8 mouse cellular contexts compared by ENCODE assay signal in the genomic region with DNA sequence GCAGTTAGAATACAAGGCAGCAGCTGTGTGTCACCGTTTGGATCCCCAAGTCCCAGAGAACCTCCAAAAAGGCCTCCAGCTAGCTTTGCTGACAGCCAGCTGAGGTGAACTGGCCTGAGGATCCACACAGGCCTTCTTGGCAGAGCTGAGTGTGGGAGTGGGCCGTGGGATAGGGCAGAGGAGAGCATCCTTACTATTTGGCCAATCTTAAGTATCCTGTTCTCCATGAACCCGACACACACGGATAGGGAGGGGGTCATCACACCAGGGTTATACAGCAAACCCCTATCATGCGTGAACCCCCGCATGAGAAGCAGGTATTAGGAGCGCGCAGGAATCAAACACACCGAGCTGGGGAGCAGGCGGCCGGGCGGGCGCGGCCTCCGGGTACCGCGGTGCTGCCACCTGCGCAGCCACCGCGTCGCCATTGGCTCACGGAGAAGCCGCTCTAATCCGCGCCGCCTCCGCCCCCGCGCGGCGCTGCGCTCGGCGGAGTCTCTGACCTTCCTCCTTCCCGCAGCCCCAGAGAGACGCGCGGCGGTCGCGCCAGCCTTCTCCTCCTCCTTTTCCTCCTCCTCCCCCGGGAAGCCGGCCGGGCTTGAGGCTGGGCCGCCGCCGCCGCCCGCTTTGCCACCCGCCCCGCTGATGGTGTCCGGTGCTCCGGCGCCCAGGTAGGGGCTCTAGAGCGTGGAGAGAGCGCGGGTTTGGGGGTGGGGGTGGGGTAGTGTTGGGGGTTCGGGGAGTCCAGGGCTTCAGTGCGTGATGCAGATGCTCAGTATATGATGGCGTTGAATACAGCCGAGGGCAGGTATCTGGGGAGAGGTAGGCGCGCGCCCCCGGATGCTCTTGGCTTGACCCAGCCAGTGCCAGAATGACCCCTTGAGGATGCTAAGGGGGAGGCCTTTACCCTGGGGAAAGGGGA. TPM values are rescaled to one million over a fixed set of nuclear protein-coding genes. Genes with fewer than 3 reads are reported as not detected.
DNase-seq lines count a peak whose midpoint lies in the region; ATAC-seq and TF ChIP-seq lines count a peak whose summit lies in the region.

TSS of gene Pacsin1 (plus strand) at position 421 of the 922 bp plus-strand sequence.

- no peaks in the 10 kb centered on the region for H3K36me3 ChIP-seq in kidney, adult 2 months (ENCODE audit: control insufficient read depth, insufficient read depth, low read length)
- H3K36me3 ChIP-seq in liver, postnatal 0 days (replicated peaks; ENCODE audit: insufficient read depth, low read length): no peaks in the 10 kb centered on the region

- no peak within 1 kb of the TSS for H3K9ac ChIP-seq in liver, postnatal 0 days (replicated peaks)

- no peaks in the 10 kb centered on the region for H3K9me3 ChIP-seq in liver, postnatal 0 days (ENCODE audit: low read length)

- H3K4me3 ChIP-seq in kidney, adult 2 months (ENCODE audit: insufficient read depth, low read depth, low read length): peak within 1 kb of the TSS; percentile 15; the same call in 1 of the 2 replicates
- H3K4me3 ChIP-seq in cerebellum, adult 2 months (replicated peaks; ENCODE audit: insufficient read depth, low read depth, low read length): peak within 1 kb of the TSS; percentile 68
- H3K4me3 ChIP-seq in liver, postnatal 0 days (ENCODE audit: low read depth, low read length): peak within 1 kb of the TSS; percentile 41

- TF ChIP-seq EP300 in liver, postnatal 0 days (IDR thresholded peaks at IDR 0.05; ENCODE audit: low read depth): no peak

- H3K27ac ChIP-seq in kidney, adult 2 months (ENCODE audit: insufficient read depth, low read depth, low read length): no peak within 1 kb of the TSS
- H3K27ac ChIP-seq in cerebellum, adult 2 months (ENCODE audit: insufficient read depth, low read length): peak within 1 kb of the TSS; percentile 99
- H3K27ac ChIP-seq in liver, postnatal 0 days (ENCODE audit: low read depth): no peak within 1 kb of the TSS

- no peak for TF ChIP-seq POLR2A in kidney, adult 2 months (IDR thresholded peaks at IDR 0.05; ENCODE audit: low read depth, low read length)
- peak; percentile 72 for TF ChIP-seq POLR2A in cerebellum, adult 2 months (IDR thresholded peaks at IDR 0.05; ENCODE audit: borderline replicate concordance, insufficient read depth, low read length)

- H3K27me3 ChIP-seq in kidney, adult 2 months (replicated peaks; ENCODE audit: control insufficient read depth, insufficient read depth, low read length): peaks cover 4% of the 10 kb centered on the region; the same call in 1 of the 2 replicates
- no peaks in the 10 kb centered on the region for H3K27me3 ChIP-seq in cerebellum, adult 2 months (ENCODE audit: control insufficient read depth, insufficient read depth, low read length)
- H3K27me3 ChIP-seq in liver, postnatal 0 days (ENCODE audit: insufficient read depth, low read length): peaks cover 31% of the 10 kb centered on the region

- DNase-seq in kidney, adult 2 months: peak; percentile 40
- DNase-seq in kidney, adult 9 months: no peak
- DNase-seq in cerebellum, adult 2 months: peak; percentile 92 to 94
- peak; percentile 54 to 69 for DNase-seq in kidney, postnatal 4 days
- DNase-seq in liver, postnatal 0 days: peak; percentile 37
- DNase-seq in right cerebral cortex, adult 18-20 months: peak; percentile 90
- no peak for DNase-seq in ovary, postnatal 10 days (ENCODE audit: low spot score)

- WGBS in kidney, adult 2 months: 4% methylated on average over 65 of the region's 65 CpGs
- under 1% methylated on average over 61 of the region's 65 CpGs for WGBS in cerebellum, adult 2 months
- 3% methylated on average over 58 of the region's 65 CpGs for WGBS in liver, postnatal 0 days (ENCODE audit: insufficient replicate concordance)

- peak; percentile 49 for ATAC-seq in frontal cortex, adult (ENCODE audit: low TSS enrichment)
- ATAC-seq in liver, postnatal 0 days: no peak

- no peaks in the 10 kb centered on the region; the same call in 1 of the 2 replicates for H3K4me1 ChIP-seq in kidney, adult 2 months (ENCODE audit: control insufficient read depth, insufficient read depth, low read length)
- peaks cover 26% of the 10 kb centered on the region for H3K4me1 ChIP-seq in cerebellum, adult 2 months (ENCODE audit: control insufficient read depth, insufficient read depth, low read length)
- H3K4me1 ChIP-seq in liver, postnatal 0 days (ENCODE audit: insufficient read depth): peaks cover 7% of the 10 kb centered on the region

- TF ChIP-seq CTCF in kidney, adult 2 months (conservative IDR thresholded peaks at IDR 0.05; ENCODE audit: insufficient read depth, insufficient read length, low read depth, low read length): no peak
- TF ChIP-seq CTCF in cerebellum, adult 2 months (IDR thresholded peaks at IDR 0.05; ENCODE audit: borderline replicate concordance, insufficient read depth, low read depth, low read length): no peak
- no peak for TF ChIP-seq CTCF in liver, postnatal 0 days (IDR thresholded peaks at IDR 0.05; ENCODE audit: low read depth)

- H3K4me2 ChIP-seq in liver, postnatal 0 days (ENCODE audit: low read depth, low read length): peak within 1 kb of the TSS; percentile 64

RNA-seq across cellular contexts. Expression of gene Pacsin1, which starts in this region (rescaled TPM):
- polyA plus RNA-seq in kidney, adult 2 months (2012; rRNA removed): 0.58 and 1.3 TPM in 2 replicates
- 228 and 244 TPM in 2 replicates for polyA plus RNA-seq in cerebellum, adult 2 months (2012; rRNA removed)
- 0.27 and 0.29 TPM in 2 replicates for polyA plus RNA-seq in liver, postnatal 0 days (2015; fragmentation: Nextera tagmentation; extraction: Ambion mirVana)

Comparison
In these comparisons a context has a peak if more than half of its experiments do, and no peak if none do; other contexts are left out.
1. RNA of gene Pacsin1 (polyA plus RNA-seq): 228 to 244 TPM in cerebellum, adult 2 months; 0.58 to 1.3 TPM in kidney, adult 2 months and 0.27 to 0.29 TPM in liver, postnatal 0 days; every median in the first group is over 10 times any median in the second.
2. DNase-seq: peak in kidney, adult 2 months (single experiment), cerebellum, adult 2 months (2 of 2), kidney, postnatal 4 days (2 of 2) and right cerebral cortex, adult 18-20 months (single experiment); none in kidney, adult 9 months (single experiment) and ovary, postnatal 10 days (single experiment).
3. Peak in DNase-seq, H3K4me3 ChIP-seq and H3K4me2 ChIP-seq in liver, postnatal 0 days; RNA of the gene not detected or under 1 TPM.
4. H3K4me3 ChIP-seq: peak in every context shown above with its lines; median percentile 68 in cerebellum, adult 2 months; 41 in liver, postnatal 0 days; 15 in kidney, adult 2 months.